Mouse (Mus musculus) lung, postnatal 0 days (tissue): ENCODE results near the gene Olfr1412. TPM values are rescaled to one million over a fixed set of nuclear protein-coding genes. Genes with fewer than 3 reads are reported as not detected.

Experiments
- ATAC-seq: fragments of 200-750 bp; cut with Nextera tagmentation; 2 replicates; pipeline ENCODE4 v1.8.0; 2017; ENCODE audit warnings: moderate library complexity
- DNase-seq: peaks from one replicate; pipeline ENCODE4 v3.0.0-alpha.2; 2016; ENCODE audit warnings: low spot score
- H3K27ac ChIP-seq: fragments of 300-500 bp; sonication (generic); 2 replicates; pipeline ENCODE4 v1.5.1; 2014; ENCODE audit warnings: antibody characterized with exemption, mild to moderate bottlenecking, low read length, mixed read lengths
- H3K27me3 ChIP-seq: fragments of 300-500 bp; sonication (generic); replicated peaks from 2 replicates; pipeline ENCODE4 v1.6.1; 2014; ENCODE audit warnings: low read length, mixed read lengths; ENCODE audit not compliant: insufficient read depth
- H3K36me3 ChIP-seq: fragments of 300-500 bp; sonication (generic); 2 replicates; pipeline ENCODE4 v1.6.1; 2014; ENCODE audit warnings: low read length, mixed read lengths; ENCODE audit not compliant: insufficient read depth
- H3K4me1 ChIP-seq: fragments of 300-500 bp; sonication (generic); 2 replicates; pipeline ENCODE4 v1.6.1; 2014; ENCODE audit warnings: antibody characterized with exemption, low read depth, low read length, mixed read lengths; ENCODE audit not compliant: insufficient read depth
- H3K4me2 ChIP-seq: fragments of 300-500 bp; sonication (generic); replicated peaks from 2 replicates; pipeline ENCODE4 v1.6.1; 2014; ENCODE audit warnings: low read depth, mild to moderate bottlenecking, low read length, moderate library complexity, mixed read lengths
- H3K4me3 ChIP-seq: fragments of 300-500 bp; sonication (generic); 2 replicates; pipeline ENCODE4 v1.5.1; 2014; ENCODE audit warnings: low read depth, low read length
- H3K9ac ChIP-seq: fragments of 300-500 bp; sonication (generic); replicated peaks from 2 replicates; pipeline ENCODE4 v1.6.1; 2014; ENCODE audit warnings: low read depth, mild to moderate bottlenecking
- H3K9me3 ChIP-seq: fragments of 300-500 bp; sonication (generic); 2 replicates; pipeline ENCODE4 v1.6.1; 2016; ENCODE audit warnings: low read length, mixed read lengths
- CTCF ChIP-seq: IDR thresholded peaks from 2 replicates; pipeline ENCODE4 v1.5.1; 2016; ENCODE audit warnings: antibody characterized with exemption, mild to moderate bottlenecking
- EP300 ChIP-seq: IDR thresholded peaks from 2 replicates; pipeline ENCODE4 v1.6.1; 2016; ENCODE audit warnings: antibody characterized with exemption, mild to moderate bottlenecking, control low read depth
- WGBS: fragments of 180-500 bp; shearing (Covaris S2); extraction: QIAGEN DNeasy Blood & Tissue Kit; methylation state at CpG from one replicate; pipeline ENCODE4 v1.1.7; 2014; 5-methylcytosine and 5-hydroxymethylcytosine counted together
- polyA plus RNA-seq: library from polyadenylated mRNA; unstranded; fragments of >200 nt; fragmentation: Nextera tagmentation; extraction: Ambion mirVana; gene quantifications from 2 replicates; pipeline ENCODE4 v1.2.1, GENCODE M21; 2015

Olfr1412 gene
- polyA plus RNA-seq, 1 experiment from 2014 or later: not detected

GRCm38 (mm10) chr1:92618360-92618759, 32.8 kb downstream of the Olfr1412 start:
- H3K9me3 ChIP-seq: no peaks in the 10 kb centered on the region
- TF ChIP-seq CTCF (no peak), EP300 (no peak)
- no peak overlapping the region for H3K4me3 ChIP-seq
- no peaks in the 10 kb centered on the region for H3K4me1 ChIP-seq
- no peak for DNase-seq
- no peaks in the 10 kb centered on the region for H3K36me3 ChIP-seq
- no peaks in the 10 kb centered on the region for H3K27me3 ChIP-seq
- H3K27ac ChIP-seq: no peak overlapping the region
- WGBS: 43% methylated on average over 4 of the region's 4 CpGs
- no peak for ATAC-seq
- H3K9ac ChIP-seq: no peak overlapping the region
- H3K4me2 ChIP-seq: no peak overlapping the region

DNA sequence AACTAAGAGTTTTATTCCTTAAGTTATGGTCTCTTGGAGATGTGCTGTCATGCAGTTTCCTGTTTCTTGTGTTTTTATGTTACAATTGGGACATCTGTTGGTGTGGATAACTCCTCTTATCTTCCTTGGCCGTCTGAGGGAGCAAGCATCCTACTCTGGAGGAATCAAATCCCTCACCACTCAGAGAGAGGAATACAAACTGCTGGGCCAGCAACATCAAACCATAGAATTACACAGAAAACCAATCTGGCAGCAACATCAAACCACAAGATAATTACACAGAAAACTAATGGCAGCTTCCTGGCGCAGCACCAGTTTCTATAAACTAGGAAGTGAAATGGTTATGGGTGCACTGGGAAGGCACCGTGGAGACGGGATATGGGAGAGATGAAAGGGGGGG, 42.6 kb downstream of the Olfr1412 start:
- Histone ChIP-seq H3K9ac (no peak overlapping the region), H3K4me2 (no peak overlapping the region), H3K4me1 (no peaks in the 10 kb centered on the region), H3K9me3 (no peaks in the 10 kb centered on the region), H3K27ac (no peak overlapping the region), H3K36me3 (no peaks in the 10 kb centered on the region), H3K4me3 (no peak overlapping the region), H3K27me3 (no peaks in the 10 kb centered on the region)
- 28% methylated on average over 4 of the region's 4 CpGs for WGBS
- TF ChIP-seq CTCF (no peak), EP300 (no peak)
- DNase-seq: no peak
- ATAC-seq: no peak

GRCm38 (mm10) chr1:92632196-92632595, 46.6 kb downstream of the Olfr1412 start:
- no peak overlapping the region for H3K27ac ChIP-seq
- H3K4me2 ChIP-seq: no peak overlapping the region
- no peak overlapping the region for H3K4me3 ChIP-seq
- DNase-seq: no peak
- no peak for ATAC-seq
- no peak overlapping the region for H3K9ac ChIP-seq
- no peaks in the 10 kb centered on the region for H3K9me3 ChIP-seq
- 63% methylated on average over 5 of the region's 5 CpGs for WGBS
- no peaks in the 10 kb centered on the region for H3K4me1 ChIP-seq
- TF ChIP-seq CTCF: no peak
- no peak for TF ChIP-seq EP300
- no peaks in the 10 kb centered on the region for H3K27me3 ChIP-seq
- H3K36me3 ChIP-seq: peaks cover 7% of the 10 kb centered on the region

- DNase-seq (no peak), ATAC-seq (no peak)
- peaks cover 7% of the 10 kb centered on the region for H3K36me3 ChIP-seq
- TF ChIP-seq CTCF (0 out of 2 replicates have a peak, but pooled peaks have one; percentile 4), EP300 (no peak)
- no peaks in the 10 kb centered on the region for H3K9me3 ChIP-seq
- no peaks in the 10 kb centered on the region for H3K27me3 ChIP-seq
- no peaks in the 10 kb centered on the region for H3K4me1 ChIP-seq
- H3K4me3 ChIP-seq: no peak overlapping the region
- H3K4me2 ChIP-seq: no peak overlapping the region
- no peak overlapping the region for H3K27ac ChIP-seq
- H3K9ac ChIP-seq: no peak overlapping the region
- WGBS: 65% methylated on average over 6 of the region's 6 CpGs
Observed at GRCm38 (mm10) chr1:92632948-92633347, 47.4 kb downstream of the Olfr1412 start.

DNA sequence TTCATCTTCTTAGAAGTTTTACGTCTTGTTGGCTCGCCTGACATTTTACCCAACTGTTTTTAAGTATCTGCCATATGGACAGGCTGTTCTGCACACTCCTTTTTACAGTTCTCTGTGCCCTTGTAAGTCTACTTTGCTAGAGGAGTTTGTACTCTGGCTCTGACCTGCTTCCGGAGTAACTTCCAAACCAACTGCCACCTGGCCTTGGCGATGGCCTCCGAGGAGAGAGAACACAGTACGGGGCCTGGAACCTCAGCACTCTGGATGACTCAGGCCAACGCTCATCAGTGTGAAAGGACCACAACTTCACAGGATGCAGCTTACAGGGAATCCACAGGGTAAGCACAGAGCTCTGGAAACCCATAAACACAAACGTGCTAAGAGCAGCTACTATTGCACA, 48.1 kb downstream of the Olfr1412 start:
- H3K4me1 ChIP-seq: no peaks in the 10 kb centered on the region
- no peak overlapping the region for H3K27ac ChIP-seq
- ATAC-seq (no peak), DNase-seq (no peak)
- H3K27me3 ChIP-seq: no peaks in the 10 kb centered on the region
- H3K4me2 ChIP-seq: no peak overlapping the region
- H3K4me3 ChIP-seq: no peak overlapping the region
- WGBS: 81% methylated on average over 8 of the region's 8 CpGs
- TF ChIP-seq EP300 (no peak), CTCF (no peak)
- peaks cover 7% of the 10 kb centered on the region for H3K36me3 ChIP-seq
- no peaks in the 10 kb centered on the region for H3K9me3 ChIP-seq
- no peak overlapping the region for H3K9ac ChIP-seq

DNA sequence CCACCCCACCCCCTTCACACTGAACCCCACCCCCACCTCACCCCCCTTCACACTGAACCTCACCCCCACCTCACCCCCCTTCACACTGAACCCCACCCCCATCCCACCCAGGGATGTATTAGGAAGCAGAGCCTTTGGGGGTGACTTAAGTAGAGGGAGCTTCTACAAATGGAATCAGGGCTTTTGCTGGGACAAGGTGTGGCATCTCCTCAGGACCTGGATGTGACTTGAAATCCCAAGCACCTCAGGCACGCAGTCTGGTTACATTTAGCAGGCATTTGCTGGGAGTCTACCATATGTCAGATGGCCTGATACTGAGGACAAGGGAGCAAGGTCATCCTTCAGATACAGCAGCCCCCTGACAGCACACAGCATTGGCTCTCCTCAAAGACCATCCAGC, 49.0 kb downstream of the Olfr1412 start:
- no peaks in the 10 kb centered on the region for H3K9me3 ChIP-seq
- H3K27ac ChIP-seq: no peak overlapping the region
- peaks cover 7% of the 10 kb centered on the region for H3K36me3 ChIP-seq
- 63% methylated on average over 1 of the region's 1 CpGs for WGBS
- H3K4me1 ChIP-seq: no peaks in the 10 kb centered on the region
- DNase-seq (no peak), ATAC-seq (no peak)
- no peak overlapping the region for H3K9ac ChIP-seq
- TF ChIP-seq EP300 (no peak), CTCF (no peak)
- no peak overlapping the region for H3K4me2 ChIP-seq
- no peak overlapping the region for H3K4me3 ChIP-seq
- no peaks in the 10 kb centered on the region for H3K27me3 ChIP-seq

DNA sequence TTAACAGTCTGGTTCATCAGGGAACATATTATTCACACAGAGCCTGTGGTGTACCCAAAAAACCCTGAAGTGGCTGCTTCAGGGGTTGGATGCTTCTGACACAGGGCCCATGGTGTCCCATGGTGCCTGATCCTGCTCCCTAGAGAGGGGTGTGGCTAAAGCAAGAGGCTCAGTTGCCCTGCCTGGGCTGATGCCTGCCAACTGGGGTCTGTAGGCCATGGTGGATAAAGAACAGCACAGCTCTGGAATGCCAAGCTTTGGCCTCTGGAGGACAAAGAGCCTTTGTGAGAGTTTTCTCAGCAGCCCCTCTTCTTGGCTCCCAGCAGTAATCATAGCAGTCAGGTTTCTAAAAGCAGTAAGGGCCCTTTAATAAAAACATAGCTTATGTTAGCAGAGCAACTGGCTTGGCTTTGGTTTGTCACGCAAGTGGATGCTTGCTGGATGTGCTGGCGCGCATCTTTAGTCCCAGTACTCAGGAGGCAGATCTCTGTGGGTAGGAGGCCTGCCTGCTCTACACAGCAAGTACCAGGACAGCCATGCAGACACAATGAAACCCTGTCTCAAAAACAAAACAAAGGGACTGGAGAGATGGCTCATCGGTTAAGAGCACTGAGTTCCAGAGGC, 49.5 kb downstream of the Olfr1412 start:
- 69% methylated on average over 4 of the region's 4 CpGs for WGBS
- no peaks in the 10 kb centered on the region for H3K9me3 ChIP-seq
- no peaks in the 10 kb centered on the region for H3K27me3 ChIP-seq
- H3K4me2 ChIP-seq: no peak overlapping the region
- H3K36me3 ChIP-seq: peaks cover 7% of the 10 kb centered on the region
- no peaks in the 10 kb centered on the region for H3K4me1 ChIP-seq
- DNase-seq (no peak), ATAC-seq (no peak)
- no peak overlapping the region for H3K9ac ChIP-seq
- H3K27ac ChIP-seq: no peak overlapping the region
- TF ChIP-seq CTCF: no peak
- no peak for TF ChIP-seq EP300
- H3K4me3 ChIP-seq: no peak overlapping the region
